Mouse (Mus musculus) bone marrow, adult 2 months (tissue): Measurements from ENCODE around the gene Syn3. TPM values are rescaled to one million over a fixed set of nuclear protein-coding genes. Genes with fewer than 3 reads are reported as not detected.
"Not testable (repeated sequence)": the region's sequence is repeated elsewhere in the genome, so short reads cannot be mapped to it uniquely, and the experiment has no call there.

Experiments used
- H3K27ac ChIP-seq: fragments of 200-500 bp; 2 replicates; pipeline ENCODE4 v1.5.1; 2012; ENCODE audit warnings: low read depth, mild to moderate bottlenecking, control low read depth, inconsistent platforms, low read length; ENCODE audit not compliant: control insufficient read depth, poor library complexity, insufficient read depth
- H3K4me1 ChIP-seq: fragments of 200-500 bp; 2 replicates; pipeline ENCODE4 v1.6.1; 2011; ENCODE audit warnings: low read length; ENCODE audit not compliant: control insufficient read depth, insufficient read depth
- H3K4me3 ChIP-seq: fragments of 200-500 bp; replicated peaks from 2 replicates; pipeline ENCODE3; 2011; ENCODE audit warnings: mild to moderate bottlenecking, low read depth, low read length, control low read depth; ENCODE audit not compliant: control insufficient read depth
- CTCF ChIP-seq: fragments of 200-500 bp; IDR thresholded peaks from 2 replicates; pipeline ENCODE4 v1.5.1; 2011; ENCODE audit warnings: low read length, control low read depth; ENCODE audit not compliant: control insufficient read depth, insufficient read depth
- POLR2A ChIP-seq: fragments of 200-500 bp; IDR thresholded peaks from 2 replicates; pipeline ENCODE4 v1.6.1; 2011; ENCODE audit warnings: low read depth, mild to moderate bottlenecking, control low read depth, low read length, borderline replicate concordance; ENCODE audit not compliant: control insufficient read depth
- WGBS: fragments of 180-500 bp; shearing (Covaris S2); methylation state at CpG from one replicate; pipeline ENCODE4 v1.1.7; 2018; 5-methylcytosine and 5-hydroxymethylcytosine counted together
- polyA plus RNA-seq: library from polyadenylated mRNA; stranded (reverse); fragments of >200 nt; gene quantifications from 2 replicates; pipeline ENCODE4 v1.2.4, GENCODE M21; 2011; ENCODE audit warnings: low replicate concordance; ENCODE audit not compliant: missing spikeins, insufficient read depth, insufficient read length

Syn3 gene
- polyA plus RNA-seq, 1 experiment: 0.75 TPM

DNA sequence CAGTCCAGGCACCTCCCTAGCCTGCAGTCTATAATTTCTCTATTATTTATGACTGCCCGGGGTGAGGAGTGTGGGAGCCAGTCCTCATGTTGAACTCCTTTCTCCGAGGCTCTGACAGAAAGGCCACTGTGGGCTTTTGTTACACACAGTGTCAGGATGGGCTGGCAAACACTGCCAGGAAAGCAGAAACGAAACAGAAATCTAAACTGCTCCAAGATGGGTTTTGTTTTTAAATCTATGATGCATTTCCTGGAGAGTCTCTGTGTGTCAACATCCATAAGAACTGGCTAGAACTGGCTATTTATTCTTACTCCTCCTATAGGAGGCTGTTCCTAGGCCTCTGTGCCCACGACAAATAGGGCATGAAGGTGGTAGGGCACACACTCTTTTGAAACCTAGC lies 374.6 kb downstream of the Syn3 start:
- Histone ChIP-seq H3K4me3 (no peak overlapping the region), H3K27ac (no peak overlapping the region), H3K4me1 (no peaks in the 10 kb centered on the region)
- TF ChIP-seq POLR2A: no peak
- TF ChIP-seq CTCF: no peak
- 40% methylated on average over 4 of the region's 4 CpGs for WGBS

- Histone ChIP-seq H3K4me3 (no peak overlapping the region), H3K4me1 (no peaks in the 10 kb centered on the region), H3K27ac (no peak overlapping the region)
- no peak for TF ChIP-seq POLR2A
- no peak for TF ChIP-seq CTCF
- WGBS: 83% methylated on average over 2 of the region's 2 CpGs
These were observed 375.5 kb downstream of the Syn3 start for GRCm38 (mm10) chr10:86123224-86123623.

GRCm38 (mm10) chr10:86122456-86122855 lies 376.2 kb downstream of the Syn3 start:
- not testable (repeated sequence) for H3K27ac ChIP-seq, H3K4me1 ChIP-seq, H3K4me3 ChIP-seq
- WGBS: 85% methylated on average over 10 of the region's 10 CpGs

DNA sequence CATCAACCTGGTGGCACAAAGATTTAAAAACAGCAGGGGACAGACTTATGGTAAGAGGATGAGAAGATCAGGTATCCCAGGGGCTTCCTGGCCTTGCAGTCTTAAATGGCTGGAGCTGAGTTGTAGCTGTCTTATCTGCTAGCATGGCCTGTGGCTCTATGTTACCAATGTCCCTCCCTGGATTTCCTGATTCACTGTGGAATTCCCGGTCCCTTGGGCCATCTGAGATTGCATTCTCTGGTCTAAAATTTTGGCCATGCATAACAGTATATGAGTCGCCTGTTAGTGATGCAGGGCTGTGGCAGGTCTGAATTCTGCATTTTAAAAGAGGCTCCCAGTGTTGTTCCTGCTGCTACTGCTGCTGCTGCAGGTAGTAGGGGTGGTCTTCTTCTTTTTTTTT lies 382.4 kb downstream of the Syn3 start:
- WGBS: 76% methylated on average over 2 of the region's 2 CpGs
- Histone ChIP-seq H3K4me1 (no peaks in the 10 kb centered on the region), H3K27ac (no peak overlapping the region), H3K4me3 (no peak overlapping the region)
- TF ChIP-seq POLR2A: no peak
- no peak for TF ChIP-seq CTCF

GRCm38 (mm10) chr10:86114431-86114848 lies 384.3 kb downstream of the Syn3 start:
- WGBS: 79% methylated on average over 5 of the region's 5 CpGs
- Histone ChIP-seq H3K27ac (no peak overlapping the region), H3K4me3 (no peak overlapping the region), H3K4me1 (no peaks in the 10 kb centered on the region)
- TF ChIP-seq POLR2A (no peak), CTCF (no peak)

DNA sequence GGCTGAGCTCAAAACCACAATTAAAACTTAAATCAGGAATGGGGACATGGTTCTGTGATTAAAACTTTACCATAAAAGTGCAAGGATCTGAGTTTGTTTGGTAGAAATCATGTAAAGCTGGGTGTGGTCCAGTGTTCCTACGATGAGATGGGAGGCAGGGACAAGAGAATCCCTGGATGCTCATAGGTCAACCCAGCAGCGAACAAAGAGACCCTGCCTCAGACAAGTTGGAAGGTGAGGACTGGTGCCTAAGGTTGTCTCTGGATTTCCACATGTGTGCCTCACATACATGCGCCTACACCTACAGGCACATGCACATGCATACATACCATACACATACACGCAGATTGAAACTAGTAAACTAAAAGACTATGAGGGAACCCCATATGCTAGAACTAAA lies 389.9 kb downstream of the Syn3 start:
- 83% methylated on average over 4 of the region's 4 CpGs for WGBS

GRCm38 (mm10) chr10:86107681-86108080 lies 391.0 kb downstream of the Syn3 start:
- TF ChIP-seq POLR2A (no peak), CTCF (no peak)
- Histone ChIP-seq H3K4me1 (no peaks in the 10 kb centered on the region), H3K4me3 (no peak overlapping the region), H3K27ac (no peak overlapping the region)
- 79% methylated on average over 4 of the region's 4 CpGs for WGBS

More for the DNA sequence above, 389.9 kb downstream of the Syn3 start:
- no peaks in the 10 kb centered on the region for H3K4me1 ChIP-seq
- TF ChIP-seq POLR2A (no peak), CTCF (no peak)
- H3K4me3 ChIP-seq: no peak overlapping the region
- no peak overlapping the region for H3K27ac ChIP-seq

- H3K4me1 ChIP-seq: no peaks in the 10 kb centered on the region
- TF ChIP-seq POLR2A: no peak
- TF ChIP-seq CTCF: no peak
These were observed 394.7 kb downstream of the Syn3 start for GRCm38 (mm10) chr10:86103976-86104375.

DNA sequence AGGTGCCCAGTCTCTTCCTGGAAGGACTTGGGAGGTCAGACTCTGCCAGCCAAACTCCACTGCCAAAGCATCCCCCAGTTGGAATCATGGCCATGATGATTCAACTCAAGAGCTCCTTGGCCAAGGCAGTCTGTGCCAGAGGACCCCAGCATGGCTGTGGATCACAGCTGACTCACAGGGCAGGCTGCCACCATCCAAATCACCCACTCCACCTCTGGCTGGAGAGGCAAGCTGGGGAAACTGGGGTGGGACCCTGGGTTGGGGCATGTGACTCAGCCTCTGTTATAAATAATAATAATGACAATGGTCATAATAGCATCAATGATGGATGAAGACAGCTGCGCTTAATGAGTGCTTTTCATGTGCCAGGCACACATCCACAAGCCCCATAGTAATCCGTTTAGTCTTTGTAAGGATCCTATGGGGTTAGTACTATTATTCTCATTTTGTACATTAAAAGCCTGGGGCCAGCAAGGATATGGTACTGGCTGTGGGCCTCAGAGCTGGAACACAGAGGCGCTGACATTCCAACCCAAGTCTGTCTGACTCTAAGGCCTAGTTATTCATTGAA lies 398.3 kb downstream of the Syn3 start:
- no peak overlapping the region for H3K27ac ChIP-seq
- TF ChIP-seq CTCF: no peak
- 78% methylated on average over 3 of the region's 3 CpGs for WGBS
- H3K4me3 ChIP-seq: no peak overlapping the region
- H3K4me1 ChIP-seq: no peaks in the 10 kb centered on the region

More at GRCm38 (mm10) chr10:86103976-86104375, 394.7 kb downstream of the Syn3 start:
- Histone ChIP-seq H3K4me3 (no peak overlapping the region), H3K27ac (no peak overlapping the region)
